Mouse (Mus musculus) brain, embryonic 14.5 days (tissue): Measurements from ENCODE around the gene Acd.

Experiments
- CTCF ChIP-seq: fragments of 200-500 bp; IDR thresholded peaks from 2 replicates; pipeline ENCODE4 v1.5.1; 2012; ENCODE audit warnings: inconsistent platforms, mild to moderate bottlenecking, moderate library complexity, borderline replicate concordance; ENCODE audit not compliant: insufficient read depth, insufficient read length; ENCODE audit errors: extremely low read depth
- POLR2A ChIP-seq: fragments of 200-500 bp; IDR thresholded peaks from 2 replicates; pipeline ENCODE4 v1.6.1; 2012; ENCODE audit warnings: mild to moderate bottlenecking, inconsistent platforms, borderline replicate concordance; ENCODE audit not compliant: poor library complexity, insufficient read depth, insufficient read length, severe bottlenecking; ENCODE audit errors: extremely low read depth

DNA sequence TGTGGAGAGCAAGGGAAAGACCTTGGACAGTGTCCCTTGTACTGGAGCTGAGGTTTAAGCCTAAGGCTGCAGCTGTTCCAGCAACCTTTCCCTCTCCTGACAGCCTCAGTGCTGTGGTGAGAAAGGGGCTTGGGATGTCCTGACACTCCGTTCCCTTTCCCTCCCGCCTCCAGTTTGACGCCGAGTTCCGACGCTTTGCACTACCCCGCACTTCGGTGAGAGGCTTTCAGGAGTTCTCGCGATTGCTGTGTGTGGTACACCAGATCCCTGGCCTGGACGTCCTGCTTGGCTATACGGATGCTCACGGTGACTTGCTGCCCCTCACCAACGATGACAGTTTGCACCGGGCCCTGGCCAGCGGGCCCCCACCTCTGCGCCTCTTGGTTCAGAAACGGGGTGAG lies 1.1 kb upstream of the Acd start:
- TF ChIP-seq POLR2A (no peak), CTCF (no peak)
